Mouse (Mus musculus): ENCODE measurements at regions not wholly inside any gene's neighbourhood (a gene's known extent, or its start where the extent isn't known, plus 50 kb on each side); places are given as distances from the start of the nearest gene placed in this dataset.

GRCm38 (mm10) chr10:117526008-117526833, 103.1 kb upstream of the Cpm start:
- H3K9ac ChIP-seq (ENCODE audit: low read depth, low read length): no peak overlapping the region
- no peak overlapping the region for H3K4me2 ChIP-seq (replicated peaks; ENCODE audit: low read depth)
- no peak for ATAC-seq
- no peaks in the 10 kb centered on the region for H3K36me3 ChIP-seq (ENCODE audit: control insufficient read depth, insufficient read depth)
- H3K4me3 ChIP-seq (ENCODE audit: low read depth, low read length): no peak overlapping the region
- H3K27me3 ChIP-seq (replicated peaks; ENCODE audit: control insufficient read depth, insufficient read depth, low read length): no peaks in the 10 kb centered on the region
- H3K9me3 ChIP-seq (ENCODE audit: control insufficient read depth): no peaks in the 10 kb centered on the region
- WGBS: 76% methylated on average over 16 of the region's 16 CpGs
- H3K27ac ChIP-seq (ENCODE audit: low read depth, low read length): no peak overlapping the region
- H3K4me1 ChIP-seq (replicated peaks; ENCODE audit: control insufficient read depth, insufficient read depth, low read length): no peaks in the 10 kb centered on the region
- TF ChIP-seq CTCF (IDR thresholded peaks at IDR 0.05; ENCODE audit: low read depth): no peak

- 40% methylated on average over 3 of the region's 3 CpGs for WGBS
- H3K27me3 ChIP-seq (replicated peaks; ENCODE audit: control insufficient read depth, insufficient read depth, low read length): no peaks in the 10 kb centered on the region
- TF ChIP-seq CTCF (IDR thresholded peaks at IDR 0.05; ENCODE audit: low read depth): no peak
- no peak overlapping the region for H3K4me3 ChIP-seq (ENCODE audit: low read depth, low read length)
- no peaks in the 10 kb centered on the region for H3K9me3 ChIP-seq (ENCODE audit: control insufficient read depth)
- no peaks in the 10 kb centered on the region for H3K36me3 ChIP-seq (ENCODE audit: control insufficient read depth, insufficient read depth)
- H3K9ac ChIP-seq (ENCODE audit: low read depth, low read length): no peak overlapping the region
- ATAC-seq: no peak
- H3K4me2 ChIP-seq (replicated peaks; ENCODE audit: low read depth): no peak overlapping the region
- H3K4me1 ChIP-seq (replicated peaks; ENCODE audit: control insufficient read depth, insufficient read depth, low read length): no peaks in the 10 kb centered on the region
- H3K27ac ChIP-seq (ENCODE audit: low read depth, low read length): no peak overlapping the region
These were observed 103.7 kb upstream of the Cpm start for GRCm38 (mm10) chr10:117525608-117526007.

GRCm38 (mm10) chr10:117524926-117525565, 104.3 kb upstream of the Cpm start:
- Histone ChIP-seq H3K4me1 (replicated peaks; ENCODE audit: control insufficient read depth, insufficient read depth, low read length) (no peaks in the 10 kb centered on the region), H3K9me3 (ENCODE audit: control insufficient read depth) (no peaks in the 10 kb centered on the region), H3K9ac (ENCODE audit: low read depth, low read length) (no peak overlapping the region), H3K27me3 (replicated peaks; ENCODE audit: control insufficient read depth, insufficient read depth, low read length) (no peaks in the 10 kb centered on the region), H3K4me2 (replicated peaks; ENCODE audit: low read depth) (no peak overlapping the region), H3K27ac (ENCODE audit: low read depth, low read length) (no peak overlapping the region), H3K4me3 (ENCODE audit: low read depth, low read length) (no peak overlapping the region), H3K36me3 (ENCODE audit: control insufficient read depth, insufficient read depth) (no peaks in the 10 kb centered on the region)
- TF ChIP-seq CTCF (IDR thresholded peaks at IDR 0.05; ENCODE audit: low read depth): no peak
- WGBS: 78% methylated on average over 8 of the region's 8 CpGs
- ATAC-seq: no peak

DNA sequence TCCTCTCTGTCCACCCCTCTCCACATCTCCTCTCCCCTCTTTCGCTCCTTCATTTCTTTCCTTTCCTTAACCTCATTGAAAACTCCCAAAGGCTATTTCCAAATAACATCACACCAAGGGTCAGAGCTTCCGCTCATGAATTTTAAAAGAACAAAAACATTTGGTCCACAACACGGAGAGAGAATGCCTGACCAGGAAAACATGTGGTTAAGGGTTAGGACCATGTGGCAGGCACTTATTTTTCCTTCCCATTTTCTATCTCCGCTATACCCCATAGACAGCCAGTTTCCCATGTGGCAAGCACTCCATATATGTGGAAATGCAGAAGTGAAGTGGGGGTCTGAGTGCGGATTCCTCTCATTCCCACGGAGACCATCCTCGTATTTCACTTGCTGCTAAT, 105.2 kb upstream of the Cpm start:
- Histone ChIP-seq H3K27ac (ENCODE audit: low read depth, low read length) (no peak overlapping the region), H3K9me3 (ENCODE audit: control insufficient read depth) (no peaks in the 10 kb centered on the region), H3K9ac (ENCODE audit: low read depth, low read length) (no peak overlapping the region), H3K36me3 (ENCODE audit: control insufficient read depth, insufficient read depth) (no peaks in the 10 kb centered on the region), H3K4me2 (replicated peaks; ENCODE audit: low read depth) (no peak overlapping the region), H3K4me1 (replicated peaks; ENCODE audit: control insufficient read depth, insufficient read depth, low read length) (no peaks in the 10 kb centered on the region), H3K27me3 (replicated peaks; ENCODE audit: control insufficient read depth, insufficient read depth, low read length) (no peaks in the 10 kb centered on the region), H3K4me3 (ENCODE audit: low read depth, low read length) (no peak overlapping the region)
- ATAC-seq: no peak
- WGBS: 88% methylated on average over 7 of the region's 7 CpGs
- no peak for TF ChIP-seq CTCF (IDR thresholded peaks at IDR 0.05; ENCODE audit: low read depth)

GRCm38 (mm10) chr10:117522906-117523829, 106.1 kb upstream of the Cpm start:
- TF ChIP-seq CTCF (IDR thresholded peaks at IDR 0.05; ENCODE audit: low read depth): no peak
- Histone ChIP-seq H3K4me1 (replicated peaks; ENCODE audit: control insufficient read depth, insufficient read depth, low read length) (no peaks in the 10 kb centered on the region), H3K36me3 (ENCODE audit: control insufficient read depth, insufficient read depth) (no peaks in the 10 kb centered on the region), H3K9me3 (ENCODE audit: control insufficient read depth) (no peaks in the 10 kb centered on the region), H3K27ac (ENCODE audit: low read depth, low read length) (no peak overlapping the region), H3K9ac (ENCODE audit: low read depth, low read length) (no peak overlapping the region), H3K27me3 (replicated peaks; ENCODE audit: control insufficient read depth, insufficient read depth, low read length) (no peaks in the 10 kb centered on the region), H3K4me2 (replicated peaks; ENCODE audit: low read depth) (no peak overlapping the region), H3K4me3 (ENCODE audit: low read depth, low read length) (no peak overlapping the region)
- WGBS: 88% methylated on average over 10 of the region's 10 CpGs
- no peak for ATAC-seq

- Histone ChIP-seq H3K27ac (ENCODE audit: low read depth, low read length) (no peak overlapping the region), H3K4me2 (replicated peaks; ENCODE audit: low read depth) (no peak overlapping the region), H3K4me3 (ENCODE audit: low read depth, low read length) (no peak overlapping the region), H3K27me3 (replicated peaks; ENCODE audit: control insufficient read depth, insufficient read depth, low read length) (no peaks in the 10 kb centered on the region), H3K36me3 (ENCODE audit: control insufficient read depth, insufficient read depth) (no peaks in the 10 kb centered on the region), H3K9me3 (ENCODE audit: control insufficient read depth) (no peaks in the 10 kb centered on the region), H3K4me1 (replicated peaks; ENCODE audit: control insufficient read depth, insufficient read depth, low read length) (no peaks in the 10 kb centered on the region), H3K9ac (ENCODE audit: low read depth, low read length) (no peak overlapping the region)
- no peak for TF ChIP-seq CTCF (IDR thresholded peaks at IDR 0.05; ENCODE audit: low read depth)
- no peak for ATAC-seq
- WGBS: 81% methylated on average over 3 of the region's 3 CpGs
These were observed 106.9 kb upstream of the Cpm start for GRCm38 (mm10) chr10:117522373-117522772.

All from intestine, postnatal 0 days (tissue).